Mouse (Mus musculus) lung, adult 18-20 months (tissue): ENCODE measurements around the gene Esyt2.
"Not testable (repeated sequence)": the region's sequence is repeated elsewhere in the genome, so short reads cannot be mapped to it uniquely, and the experiment has no call there.

Experiments used
- DNase-seq, 2 experiments: peaks; one replicate each; pipeline ENCODE4 v3.0.0; 2022; ENCODE audit warnings: mixed read lengths in 2 of 2

Gene Esyt2

DNA sequence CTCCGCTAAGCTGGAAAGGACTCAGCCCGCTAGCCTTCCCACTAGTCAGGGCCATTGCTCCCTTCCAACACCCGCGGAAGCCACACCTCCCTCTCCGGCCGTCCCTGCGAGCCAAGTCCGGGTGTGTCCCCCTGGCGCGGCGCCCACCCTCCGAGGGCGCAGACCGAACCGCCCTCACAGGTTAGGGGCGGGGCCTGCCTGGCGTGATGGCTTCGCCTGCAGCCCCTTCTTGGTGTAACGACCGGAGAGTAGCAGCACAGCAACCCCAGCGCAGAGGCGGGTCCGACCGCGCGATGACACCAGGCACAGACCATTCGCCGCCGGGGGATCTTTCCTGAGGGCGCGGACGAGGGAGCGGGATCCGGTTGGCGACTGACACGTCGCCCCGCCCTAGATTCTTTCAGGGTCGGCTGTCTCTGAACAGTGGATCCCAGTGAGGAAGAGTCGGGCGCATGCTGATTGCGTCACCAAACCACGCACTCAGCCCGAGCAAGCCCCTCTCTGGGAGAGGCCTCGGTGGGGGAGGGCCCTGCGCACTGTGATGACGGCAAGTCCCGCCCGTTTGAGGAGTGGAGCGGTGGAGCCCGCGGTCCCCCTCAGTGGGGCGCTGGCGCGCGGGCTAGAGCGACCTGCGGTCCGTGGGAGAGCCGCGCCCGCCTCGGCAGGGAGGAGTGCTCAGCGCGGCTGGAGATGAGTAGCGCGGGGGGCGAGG, at the start of gene Esyt2:
Gene Esyt2, plus strand, starts transcription at position 544 of the 712 bp plus-strand sequence.
- DNase-seq, result peak; percentile 100

DNA sequence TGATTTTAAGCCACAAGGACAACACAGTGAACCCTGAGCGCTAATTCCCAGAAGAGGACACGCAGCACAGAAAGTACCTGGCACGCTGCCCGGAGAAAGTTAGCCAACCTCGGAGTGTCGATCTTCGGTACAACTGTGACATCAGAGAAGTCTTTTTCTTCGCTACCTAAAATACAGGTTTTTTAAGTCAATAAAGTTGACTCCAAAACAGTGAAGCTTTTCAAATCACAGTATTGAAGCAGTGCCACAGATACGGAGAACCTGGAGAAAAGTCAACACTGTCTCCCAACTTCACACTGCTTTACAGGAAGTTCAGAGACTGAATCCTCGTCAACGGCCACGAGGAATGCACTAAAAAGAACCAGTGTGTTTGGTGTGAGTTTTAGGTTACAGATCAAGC, 49.4 kb upstream of the Esyt2 start:
- DNase-seq, result peak; percentile 85 to 91

DNA sequence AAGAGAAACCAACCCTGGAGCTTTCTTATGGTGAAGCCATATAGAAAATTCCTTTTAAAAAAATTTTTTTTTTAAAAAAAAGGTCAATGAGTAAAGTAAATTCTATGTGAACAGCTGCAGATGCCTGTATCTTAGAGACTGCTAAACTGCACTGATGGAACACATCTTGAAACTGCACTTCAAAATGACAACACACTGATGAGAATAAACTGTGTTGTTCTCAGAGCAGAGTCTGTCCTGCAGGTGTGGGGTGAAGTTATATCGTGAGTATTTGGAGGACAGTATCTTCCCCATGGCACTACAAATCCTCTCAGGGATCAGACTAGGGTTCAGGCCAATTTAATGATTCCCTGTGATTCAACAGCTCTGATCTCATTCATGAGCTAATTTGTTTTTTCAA, 48.9 kb upstream of the Esyt2 start:
- no peak for DNase-seq

DNA sequence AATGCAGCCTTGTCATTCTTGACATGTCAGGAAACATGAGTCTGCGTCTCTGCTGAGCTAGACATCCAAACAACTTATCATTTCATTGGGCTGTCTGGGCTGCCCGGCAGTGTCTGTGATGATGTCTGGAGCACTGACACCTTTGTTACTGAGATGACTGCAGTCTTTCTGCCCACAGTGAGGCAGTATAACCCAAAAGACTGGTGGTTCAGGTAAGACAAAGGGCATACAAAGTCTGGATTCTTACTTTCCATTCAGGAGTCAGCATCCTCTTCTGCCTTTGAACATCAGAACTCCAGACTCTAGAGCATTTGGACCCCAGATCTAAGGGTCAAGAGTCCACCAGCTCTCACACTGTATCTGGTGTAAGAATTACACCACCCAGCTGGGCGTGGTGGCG, 45.6 kb upstream of the Esyt2 start:
- no peak for DNase-seq

DNA sequence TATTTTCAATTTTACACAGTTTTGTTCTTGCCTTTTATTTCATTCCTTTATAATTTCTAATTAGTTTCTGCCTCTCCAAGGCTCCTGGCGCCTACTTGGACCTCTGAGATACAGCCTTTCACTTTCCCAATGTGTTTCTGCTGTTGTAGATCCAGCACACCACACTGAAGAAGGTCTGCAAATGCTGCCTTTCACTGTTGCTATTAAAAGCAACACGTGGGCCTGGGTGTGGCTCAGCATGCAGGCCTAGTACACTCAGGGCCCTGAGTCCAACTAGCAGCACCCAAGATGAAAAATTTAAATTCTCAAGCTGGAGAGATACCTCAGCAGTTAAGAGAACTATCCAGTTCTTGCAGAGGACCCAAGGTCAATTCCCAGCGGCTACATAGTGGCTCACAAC, 44.3 kb upstream of the Esyt2 start:
- no peak for DNase-seq

DNA sequence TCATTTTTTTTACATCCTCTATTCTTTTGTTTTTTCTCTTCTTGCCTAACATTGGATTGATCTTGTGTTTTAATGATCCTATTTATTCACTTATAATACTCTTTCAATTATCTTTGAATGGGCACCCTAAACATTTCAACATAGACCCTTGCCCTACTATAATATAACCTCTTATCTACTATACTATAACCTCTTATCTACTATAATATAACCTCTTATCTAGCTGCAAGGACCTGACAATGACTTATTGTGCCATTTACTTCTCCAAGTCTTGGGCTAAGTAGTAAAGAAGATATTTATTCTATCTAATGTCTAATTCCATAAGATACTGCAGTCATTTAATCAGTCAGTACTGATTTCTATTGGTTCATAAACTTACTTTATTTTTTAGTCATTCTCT, 42.6 kb upstream of the Esyt2 start:
- DNase-seq, result no peak

DNA sequence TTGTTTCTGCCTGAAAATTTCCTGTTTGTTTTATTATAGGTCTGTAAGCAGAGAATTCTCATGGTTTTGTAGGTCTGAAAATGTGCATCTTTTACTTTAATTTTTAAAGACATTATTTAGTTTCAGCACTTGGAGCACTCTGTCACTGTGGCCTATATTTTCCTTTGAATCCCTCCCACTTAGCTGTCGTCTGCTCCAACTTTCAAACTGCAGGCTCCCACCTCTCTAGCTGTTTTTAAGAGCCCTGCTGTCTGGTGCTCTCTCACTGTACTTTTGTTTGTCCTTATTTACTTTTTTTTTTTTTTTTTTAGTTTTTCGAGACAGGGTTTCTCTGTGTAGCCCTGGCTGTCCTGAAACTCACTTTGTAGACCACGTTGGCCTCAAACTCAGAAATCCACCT, 42.2 kb upstream of the Esyt2 start:
- DNase-seq, result no peak

DNA sequence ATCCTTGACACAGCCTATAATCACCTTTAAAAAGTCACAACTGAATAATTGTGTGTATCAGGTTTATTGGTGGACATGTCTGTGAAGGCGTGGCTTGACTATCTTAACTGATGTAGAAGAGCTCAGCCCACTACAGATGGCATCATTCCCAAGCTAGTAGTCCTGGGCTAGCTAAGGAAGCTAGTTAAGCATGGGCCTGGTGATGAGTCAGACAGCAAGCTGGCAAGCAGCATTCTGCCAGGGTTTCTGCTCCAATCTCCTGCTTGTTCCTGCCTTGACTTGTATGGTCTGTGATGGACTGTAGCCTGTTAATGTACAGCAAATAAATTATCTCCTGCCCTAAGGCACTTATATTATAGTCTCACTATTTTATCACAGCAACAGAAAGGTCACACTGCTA, 36.4 kb upstream of the Esyt2 start:
- DNase-seq, result no peak

DNA sequence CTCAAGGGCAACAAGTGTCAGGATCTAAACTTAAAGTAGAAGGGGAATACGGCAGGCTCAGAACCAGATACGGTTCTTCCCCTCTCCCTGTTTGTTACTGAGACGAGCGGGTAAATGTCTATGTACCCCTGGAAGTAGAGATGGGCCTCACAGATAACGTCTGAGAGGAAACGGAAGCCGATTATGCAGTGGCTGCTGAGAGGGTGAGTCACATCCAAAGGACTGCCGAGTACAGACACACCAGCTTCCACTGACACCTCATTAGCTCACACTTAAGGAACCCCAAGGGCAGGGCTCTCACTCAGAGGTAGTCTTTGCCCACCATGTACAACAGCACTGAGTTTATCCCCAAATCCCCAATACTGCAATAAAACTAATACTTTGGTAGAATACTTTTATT, 26.3 kb upstream of the Esyt2 start:
- no peak for DNase-seq

DNA sequence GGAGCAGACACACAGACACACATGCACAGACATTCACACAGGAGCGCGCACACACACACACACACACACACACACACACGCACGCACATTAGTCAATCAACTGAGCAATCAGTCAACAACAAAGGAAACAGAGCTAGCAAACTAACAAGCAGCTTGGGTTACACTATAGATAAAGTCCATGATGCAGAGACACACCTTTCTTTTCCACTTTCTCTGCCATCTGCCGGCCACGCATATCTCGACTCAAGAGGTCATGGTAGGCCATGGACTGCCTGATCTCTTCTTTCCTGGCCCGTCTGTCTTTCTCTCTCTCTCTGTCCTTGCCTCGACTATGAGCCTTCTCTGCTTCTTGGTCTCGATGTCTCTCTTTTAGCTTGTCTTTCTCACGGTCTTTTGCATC, 25.4 kb upstream of the Esyt2 start:
- DNase-seq, result no peak

DNA sequence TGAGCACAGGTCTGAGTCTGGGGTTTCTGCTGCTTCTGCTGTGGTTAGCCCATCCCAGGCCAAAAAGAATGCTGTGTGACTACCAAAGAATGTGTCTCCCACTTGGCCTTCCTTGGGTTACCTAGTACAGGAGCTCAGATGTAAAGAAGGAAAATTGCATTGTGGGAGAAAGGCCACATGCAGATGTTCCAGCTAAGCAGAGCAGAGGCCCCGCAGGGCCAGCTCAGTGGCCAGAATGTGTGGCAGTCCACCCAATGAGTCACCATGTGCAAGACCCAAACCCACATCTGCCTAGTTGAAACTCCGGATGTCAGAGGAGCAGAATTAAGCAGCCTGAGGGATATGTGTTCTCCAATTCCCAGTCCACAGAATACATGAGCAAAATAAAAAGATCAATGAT, 22.7 kb upstream of the Esyt2 start:
- no peak for DNase-seq

DNA sequence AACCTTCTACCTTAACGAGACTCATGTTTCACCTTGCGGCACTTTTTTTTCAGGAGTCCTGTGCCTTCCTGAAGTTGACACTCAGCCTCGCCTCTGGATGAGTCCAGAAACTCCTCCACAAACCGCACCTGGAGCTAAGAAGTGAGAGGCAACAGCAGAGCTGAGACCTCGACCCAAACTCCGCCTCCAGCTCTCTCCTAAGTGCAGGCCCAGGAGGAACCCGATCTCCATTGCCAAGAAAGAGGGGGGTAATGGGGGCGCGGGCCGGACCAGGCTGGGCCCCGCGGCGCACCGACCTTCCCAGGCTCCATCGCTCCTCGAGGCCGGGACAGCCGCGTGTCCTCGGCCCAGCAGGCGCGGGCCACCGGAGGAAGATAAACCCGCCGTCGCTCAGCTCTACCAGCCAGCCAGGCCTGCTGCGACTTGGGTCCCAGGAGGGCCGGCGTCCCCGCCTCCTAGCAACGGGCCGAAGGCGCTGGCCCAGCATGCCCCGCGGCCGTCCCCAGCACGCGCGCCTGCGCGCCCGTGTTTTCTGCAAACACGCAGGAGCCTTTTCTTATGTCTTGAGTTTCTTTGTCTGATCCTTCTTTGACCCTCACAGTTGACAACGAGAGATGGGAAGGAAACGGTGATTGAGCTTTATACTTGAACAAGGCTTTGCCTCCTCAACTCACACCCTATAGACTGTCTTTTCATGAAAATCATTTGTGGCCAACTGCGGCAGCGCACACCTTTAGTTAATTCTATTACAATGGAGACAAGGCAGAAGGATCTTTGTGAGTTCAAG, 18.2 kb upstream of the Esyt2 start, which contains the start of gene Wdr60:
Gene Wdr60, minus strand, starts transcription at position 468 of the 787 bp plus-strand sequence.
- DNase-seq, result peak; percentile 88 to 90

DNA sequence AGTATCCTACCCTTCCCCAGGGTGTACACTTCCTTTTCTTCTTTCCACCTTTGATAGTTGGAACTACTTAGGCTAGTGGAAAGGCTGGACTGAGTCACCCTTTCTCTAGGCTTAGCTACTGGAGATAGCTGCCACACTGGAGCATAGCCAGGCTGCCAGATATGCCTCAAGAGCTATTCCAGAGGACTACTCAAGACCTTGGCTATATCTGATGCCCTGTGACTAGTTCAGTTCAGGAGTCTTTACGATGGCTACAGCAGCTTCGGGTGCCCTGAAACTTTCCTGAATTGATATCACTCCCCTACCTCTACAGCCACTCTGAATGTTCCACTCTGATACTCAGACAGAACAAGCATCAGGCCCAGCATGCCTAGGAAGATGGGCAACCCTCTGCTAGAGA, 16.2 kb upstream of the Esyt2 start:
- DNase-seq, result no peak

DNA sequence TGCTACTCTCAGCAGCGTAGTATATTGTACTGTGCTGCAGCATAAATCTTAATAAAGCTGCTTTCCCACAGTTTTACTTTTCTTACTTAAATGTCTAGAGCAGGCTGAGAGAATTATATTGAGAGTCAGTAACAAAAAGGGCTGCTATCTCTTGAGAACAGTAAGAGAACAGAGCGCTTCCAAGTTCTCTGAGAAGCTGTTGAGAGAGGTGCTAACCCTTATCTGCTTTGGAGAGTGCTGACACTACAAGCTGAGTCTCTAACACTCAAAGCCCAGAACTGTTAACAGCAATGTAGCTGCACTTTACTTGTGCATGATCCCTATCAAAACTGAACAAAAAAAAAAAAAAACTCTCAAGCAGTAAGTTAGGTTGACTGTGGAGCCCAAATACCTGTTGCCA, 15.7 kb upstream of the Esyt2 start:
- no peak for DNase-seq

DNA sequence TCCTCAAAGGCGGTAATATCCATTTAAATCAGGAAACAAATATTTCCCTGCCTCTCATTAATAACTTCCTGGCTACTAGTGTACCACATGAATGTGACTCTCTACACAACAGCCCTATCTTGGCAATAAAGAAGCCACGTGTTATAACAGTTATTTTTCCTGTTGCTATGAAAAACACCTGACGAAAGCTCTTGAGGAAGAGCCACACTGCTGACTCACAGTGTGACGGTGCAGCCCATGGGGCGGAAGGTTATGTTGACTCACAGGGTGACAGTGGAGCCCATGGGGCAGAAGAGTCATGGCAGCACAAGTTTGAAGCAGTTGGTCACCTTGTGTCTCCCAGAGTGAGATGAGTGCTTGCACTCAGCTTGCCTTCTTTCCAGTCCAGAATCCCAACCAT, 11.5 kb upstream of the Esyt2 start:
- DNase-seq, result peak; percentile 19 to 53

DNA sequence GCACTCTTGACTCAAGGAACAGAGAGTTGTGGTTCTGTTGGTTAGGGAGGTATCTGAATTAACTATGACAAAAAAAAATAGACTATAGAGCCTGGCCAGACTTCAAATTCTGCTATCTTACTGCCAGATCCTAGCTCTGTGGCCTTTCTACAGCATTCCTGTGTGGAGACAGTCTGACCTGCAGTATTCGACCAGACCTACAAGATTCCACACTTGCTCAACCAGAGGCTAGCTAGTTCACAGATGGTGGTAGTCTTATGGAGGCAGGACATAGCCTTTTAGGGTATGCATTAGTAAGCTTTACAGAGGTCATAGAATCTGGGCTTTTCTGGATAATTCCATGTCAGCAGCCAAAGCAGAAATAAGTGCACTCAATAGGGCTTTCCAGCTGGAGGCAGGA, 10.5 kb upstream of the Esyt2 start:
- DNase-seq, result no peak

DNA sequence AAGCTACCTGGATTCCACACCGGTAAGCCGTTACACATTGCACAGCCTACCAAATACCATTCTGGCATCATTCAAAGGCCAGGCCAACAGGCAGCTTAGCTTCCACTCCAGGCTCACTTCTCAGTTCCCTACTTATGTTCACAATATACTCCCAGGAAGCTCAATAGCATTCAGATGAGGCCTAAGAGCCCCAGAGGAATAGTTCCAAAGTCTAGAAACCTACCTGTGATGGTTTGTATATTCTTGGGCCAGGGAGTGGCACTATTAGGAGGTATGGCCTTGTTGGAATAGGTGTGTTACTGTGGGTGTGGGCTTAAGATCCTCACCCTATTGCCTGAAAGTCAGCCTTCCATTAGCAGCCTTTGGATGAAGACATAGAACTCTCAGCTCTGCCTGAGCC, 9.9 kb upstream of the Esyt2 start:
- no peak for DNase-seq

DNA sequence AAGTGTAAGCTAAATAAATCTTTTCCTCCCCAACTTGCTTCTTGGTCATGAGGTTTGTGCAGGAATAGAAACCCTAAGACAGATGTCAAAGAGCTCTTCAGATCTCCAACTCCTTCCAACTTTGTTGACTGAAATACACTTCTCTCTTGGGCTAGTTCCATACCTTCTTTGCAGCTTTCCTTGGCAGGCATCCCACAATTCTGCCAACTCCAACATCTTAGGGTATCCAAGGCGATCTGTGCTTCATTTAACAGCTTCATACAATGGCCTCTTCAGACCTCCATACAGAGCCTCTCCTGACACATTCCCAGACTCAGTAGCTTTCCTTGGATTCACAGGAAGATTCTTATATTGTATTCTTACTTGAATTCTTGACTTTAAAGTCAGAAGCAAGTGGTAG, 7.3 kb upstream of the Esyt2 start:
- DNase-seq, result peak; percentile 9 to 18

DNA sequence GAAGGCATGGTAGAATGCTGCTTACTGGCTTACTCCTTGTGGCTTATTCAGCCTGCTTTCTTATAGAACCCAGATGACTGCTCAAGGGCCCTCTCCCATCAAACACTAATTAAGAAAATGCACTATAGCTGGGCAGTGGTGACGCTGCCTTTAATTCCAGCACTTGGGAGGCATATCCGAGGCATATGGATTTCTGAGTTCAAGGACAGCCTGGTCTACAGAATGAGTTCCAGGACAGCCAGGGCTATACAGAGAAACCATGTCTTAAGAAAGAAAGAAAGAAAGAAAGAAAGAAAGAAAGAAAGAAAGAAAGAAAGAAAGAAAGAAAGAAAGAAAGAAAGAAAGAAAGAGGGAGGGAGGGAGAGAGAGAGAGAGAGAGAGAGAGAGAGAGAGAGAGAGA, 5.9 kb upstream of the Esyt2 start, which contains the start of gene Gm11027:
Gene Gm11027, plus strand, starts transcription at position 301 of the 400 bp plus-strand sequence.
- not testable (repeated sequence) for DNase-seq

DNA sequence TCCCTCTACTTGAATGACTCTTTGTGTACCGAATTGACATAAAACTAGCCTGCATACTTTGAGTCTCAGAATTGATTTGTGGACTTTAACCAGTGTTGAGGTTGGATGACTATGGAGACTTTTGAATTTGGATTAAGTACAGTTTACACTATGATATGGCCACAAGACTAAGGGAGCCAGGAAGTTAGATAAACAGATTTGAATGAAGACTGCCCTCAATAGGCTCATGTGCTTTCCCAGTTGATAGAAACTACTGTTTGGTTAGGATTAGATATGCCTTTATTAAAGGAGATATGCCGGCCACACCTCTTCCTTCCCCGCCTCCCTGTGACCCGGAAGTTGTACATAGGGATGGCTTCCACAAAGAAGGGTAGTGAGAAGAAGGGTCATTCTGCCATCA, 5.4 kb upstream of the Esyt2 start:
- DNase-seq, result no peak

DNA sequence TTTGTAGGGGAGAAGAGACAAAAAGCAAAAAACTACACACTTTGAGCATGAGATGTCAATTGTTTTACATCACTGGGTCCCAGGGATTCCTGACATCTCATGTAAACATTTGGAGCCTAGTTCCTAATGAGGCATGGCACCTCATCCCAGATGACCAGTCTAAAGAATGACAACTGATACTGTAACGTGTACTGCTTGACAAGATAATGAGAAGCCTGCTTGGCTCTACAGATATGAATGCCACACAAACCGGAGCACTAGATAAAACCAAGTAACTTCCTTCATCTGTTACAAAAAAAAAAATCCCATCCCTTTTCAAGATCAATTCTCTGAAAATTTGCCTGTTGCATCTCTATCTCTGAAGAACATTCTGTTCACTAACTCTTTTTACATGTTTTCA, 4.0 kb upstream of the Esyt2 start:
- no peak for DNase-seq

DNA sequence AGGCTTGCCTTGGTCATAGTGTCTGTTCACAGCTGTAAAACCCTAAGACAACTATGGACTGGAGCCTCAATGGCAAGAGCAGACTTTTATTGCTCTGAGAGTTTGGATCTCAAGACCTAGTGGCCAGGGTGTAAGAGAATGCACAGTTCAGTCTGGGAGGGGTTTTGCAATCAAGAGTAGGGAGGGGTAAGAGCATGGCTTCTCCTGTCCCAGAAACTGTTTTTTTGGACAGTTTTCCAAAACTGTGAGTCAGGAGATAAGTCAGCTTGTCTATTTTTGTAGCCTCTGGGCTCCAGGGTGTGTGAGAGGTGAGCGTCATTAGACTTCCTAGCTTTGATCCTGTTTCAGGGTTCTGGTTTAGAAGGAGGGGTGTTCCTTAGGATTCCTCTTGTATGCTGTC, 2.5 kb upstream of the Esyt2 start:
- DNase-seq, result no peak

DNA sequence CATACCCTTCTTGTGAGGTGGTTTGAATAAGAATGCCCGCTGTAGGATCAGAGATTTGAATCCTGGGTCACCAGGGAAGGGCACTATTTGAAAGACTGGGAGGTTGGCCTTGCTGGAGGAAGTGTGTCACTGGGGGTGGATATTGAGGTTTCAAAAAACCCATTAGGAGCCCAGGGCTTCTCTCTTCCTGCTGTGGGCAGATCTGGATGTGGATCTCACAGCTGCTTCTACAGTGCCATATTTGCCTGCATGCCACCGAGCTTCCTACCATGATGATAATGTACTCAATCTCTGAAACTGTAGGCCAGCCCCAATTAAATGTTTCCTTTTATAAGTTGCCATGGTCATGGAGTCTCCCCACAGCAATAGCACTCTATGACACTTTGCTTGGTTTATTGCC, 1.8 kb upstream of the Esyt2 start:
- DNase-seq, result no peak

DNA sequence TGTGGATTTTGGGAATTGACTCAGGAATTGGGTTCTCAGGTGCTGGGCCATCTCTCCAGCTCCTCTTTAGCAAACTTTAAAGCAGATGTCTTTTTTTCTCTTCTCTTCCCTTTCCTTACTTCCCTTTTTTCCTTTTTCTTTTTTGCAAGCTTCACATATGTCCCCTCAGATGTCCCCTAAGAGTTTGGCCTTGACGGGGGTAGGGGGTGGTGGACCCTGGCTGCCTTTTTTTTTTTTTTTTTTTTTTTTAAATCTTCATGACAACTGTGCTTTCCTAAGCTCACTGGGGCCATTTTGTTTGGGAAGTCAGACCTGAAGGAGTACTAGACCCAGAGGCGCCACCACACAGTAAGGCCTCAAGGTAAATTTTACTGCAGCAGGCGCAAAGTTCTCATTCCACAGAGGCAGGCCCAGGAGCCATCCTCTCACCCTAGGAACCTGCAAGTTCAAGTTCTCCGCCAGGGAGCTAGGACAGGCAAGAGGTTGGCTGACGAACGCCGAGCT, 795 bp upstream of the Esyt2 start:
- no peak for DNase-seq
